Mouse (Mus musculus): ENCODE measurements around the gene Otud7b. TPM values are rescaled to one million over a fixed set of nuclear protein-coding genes. Genes with fewer than 3 reads are reported as not detected.

The Otud7b gene
- total RNA-seq, 1 experiment from 2014 or later: 48.0 TPM

DNA sequence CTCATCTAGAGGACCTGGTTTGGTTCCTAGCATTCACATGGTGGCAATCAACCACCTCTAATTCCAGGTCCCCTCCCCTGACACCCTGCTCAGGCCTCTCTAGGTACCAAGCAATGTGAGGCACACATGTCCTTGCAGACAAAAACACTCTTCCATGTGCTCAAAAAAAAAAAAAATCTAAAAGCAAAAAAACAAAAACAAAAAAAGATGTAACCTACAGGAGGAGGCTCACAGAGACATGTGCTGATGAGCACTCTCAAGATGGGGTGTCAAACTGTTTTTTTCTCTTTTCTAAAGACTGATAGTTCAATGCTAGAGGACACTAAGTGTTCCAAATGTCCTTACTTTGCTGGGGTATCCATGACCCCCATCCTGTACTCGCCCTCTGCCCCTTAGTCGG lies 22.2 kb upstream of the Otud7b start:
- no peak for ATAC-seq (ENCODE audit: extremely low read depth, insufficient number of reproducible peaks, low FRiP score, poor library complexity, severe bottlenecking)

GRCm38 (mm10) chr3:96082714-96083508 lies 21.4 kb upstream of the Otud7b start:
- no peak for ATAC-seq (ENCODE audit: extremely low read depth, insufficient number of reproducible peaks, low FRiP score, poor library complexity, severe bottlenecking)

DNA sequence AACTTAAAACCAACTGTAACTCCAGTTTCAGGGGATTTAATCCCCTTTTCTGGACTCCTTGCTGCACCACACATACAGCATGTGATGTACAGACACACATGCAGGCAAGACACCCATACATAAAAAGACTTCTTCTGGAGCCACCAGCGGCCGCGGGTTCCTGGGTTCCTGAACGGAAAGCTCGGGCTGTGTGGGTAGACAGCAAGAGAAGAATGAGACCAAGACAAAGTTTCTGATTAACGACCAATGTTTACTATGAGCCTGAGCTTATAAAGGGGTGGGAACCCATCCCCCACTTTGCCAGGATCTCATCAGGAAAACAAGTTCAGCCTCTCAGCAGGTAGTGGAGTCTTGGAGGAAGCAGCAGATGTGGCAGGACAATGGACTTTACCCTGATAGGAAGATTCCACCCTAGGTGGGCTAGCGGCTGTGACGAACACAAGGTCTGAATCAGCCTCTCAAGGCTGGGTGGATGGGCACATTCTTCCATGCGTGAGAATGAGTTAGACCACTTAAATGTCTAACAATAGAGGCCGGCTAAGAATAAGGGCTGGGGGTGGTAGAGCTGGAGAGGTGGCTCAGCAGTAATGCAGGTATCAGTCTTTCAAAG lies 20.1 kb upstream of the Otud7b start:
- ATAC-seq (ENCODE audit: extremely low read depth, insufficient number of reproducible peaks, low FRiP score, poor library complexity, severe bottlenecking): no peak

GRCm38 (mm10) chr3:96087219-96087618 lies 17.1 kb upstream of the Otud7b start:
- no peak for ATAC-seq (ENCODE audit: extremely low read depth, insufficient number of reproducible peaks, low FRiP score, poor library complexity, severe bottlenecking)

GRCm38 (mm10) chr3:96087801-96088200 lies 16.5 kb upstream of the Otud7b start:
- ATAC-seq (ENCODE audit: extremely low read depth, insufficient number of reproducible peaks, low FRiP score, poor library complexity, severe bottlenecking): no peak

GRCm38 (mm10) chr3:96089882-96090489 lies 14.3 kb upstream of the Otud7b start:
- 0 out of 2 replicates have a peak, but pooled peaks have one; percentile 39 for ATAC-seq (ENCODE audit: extremely low read depth, insufficient number of reproducible peaks, low FRiP score, poor library complexity, severe bottlenecking)

DNA sequence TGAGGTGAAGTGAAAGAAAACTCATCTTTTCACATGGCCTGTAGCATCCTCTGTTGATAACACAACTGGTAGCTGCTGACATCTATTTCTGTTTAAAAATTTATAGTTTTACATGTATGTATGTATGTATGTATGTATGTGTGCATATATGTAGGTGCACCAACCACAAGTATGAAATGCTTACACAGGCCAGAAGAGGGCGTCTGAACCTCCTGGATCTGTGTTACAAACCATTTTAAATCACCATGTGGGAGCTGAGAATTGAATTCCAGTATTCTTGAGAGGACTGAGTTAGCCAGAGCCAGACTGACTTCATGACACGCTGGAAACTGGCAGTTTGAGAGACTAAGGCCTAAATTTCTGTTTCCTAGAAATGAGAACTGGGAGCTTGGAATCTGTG lies 13.2 kb upstream of the Otud7b start:
- no peak for ATAC-seq (ENCODE audit: extremely low read depth, insufficient number of reproducible peaks, low FRiP score, poor library complexity, severe bottlenecking)

DNA sequence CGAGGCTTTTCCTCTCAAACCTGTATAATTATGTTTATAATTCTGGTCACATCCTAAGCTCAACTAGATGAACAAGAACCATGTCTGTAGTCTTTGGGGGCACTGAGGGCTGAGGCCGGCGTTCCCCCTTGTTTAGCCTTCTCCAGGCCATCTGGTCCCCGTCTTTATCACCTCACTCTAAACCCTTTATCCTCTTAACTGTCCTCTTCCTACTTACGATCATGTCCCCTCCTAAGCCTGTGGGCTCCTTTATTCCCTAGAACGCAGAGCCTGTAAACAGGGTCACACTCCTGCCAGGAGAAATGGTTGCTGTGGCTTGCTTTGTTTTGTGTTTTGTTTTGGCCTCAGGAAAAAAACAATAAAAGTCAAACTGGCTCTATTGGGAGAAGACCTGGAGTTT lies 12.4 kb upstream of the Otud7b start:
- ATAC-seq (ENCODE audit: extremely low read depth, insufficient number of reproducible peaks, low FRiP score, poor library complexity, severe bottlenecking): no peak

DNA sequence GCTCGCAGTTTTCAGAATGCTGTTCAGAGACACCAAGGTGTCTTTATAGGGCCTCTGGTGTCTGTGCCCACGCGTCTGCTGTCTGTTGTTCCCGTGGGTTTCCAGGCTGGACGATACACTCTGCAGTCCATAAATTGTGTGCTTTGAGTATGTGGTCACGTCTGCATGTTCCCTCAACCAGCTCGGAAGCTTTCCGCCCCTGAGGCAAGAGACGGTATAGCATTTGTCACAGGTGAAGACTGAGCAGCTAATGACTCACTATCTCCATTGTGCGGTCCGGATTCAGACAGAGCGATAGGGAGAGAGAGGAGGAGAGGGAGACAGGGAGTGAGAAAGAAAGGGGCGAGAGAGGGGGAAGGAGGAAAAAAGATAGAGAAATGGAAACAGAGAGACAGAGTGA lies 10.8 kb upstream of the Otud7b start:
- ATAC-seq (ENCODE audit: extremely low read depth, insufficient number of reproducible peaks, low FRiP score, poor library complexity, severe bottlenecking): no peak

DNA sequence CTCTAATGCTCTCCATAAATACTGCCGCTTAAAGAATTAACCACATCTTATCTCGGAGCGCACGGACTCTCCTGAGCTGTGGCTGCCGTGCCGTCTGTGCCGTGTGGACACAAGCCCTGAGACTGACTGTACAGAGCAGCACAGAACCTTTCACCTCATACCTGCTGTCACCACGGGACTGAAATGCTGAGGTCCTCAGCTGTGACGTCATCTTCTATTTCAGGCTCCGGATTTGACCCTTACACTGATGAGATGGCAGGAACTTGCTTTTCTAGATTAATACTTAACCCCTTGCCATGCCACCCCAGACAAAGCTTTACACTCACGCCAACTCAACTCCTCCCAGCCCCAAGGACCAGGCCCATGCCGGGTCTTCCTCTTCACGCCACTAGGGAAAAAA lies 10.1 kb upstream of the Otud7b start:
- ATAC-seq (ENCODE audit: extremely low read depth, insufficient number of reproducible peaks, low FRiP score, poor library complexity, severe bottlenecking): no peak

DNA sequence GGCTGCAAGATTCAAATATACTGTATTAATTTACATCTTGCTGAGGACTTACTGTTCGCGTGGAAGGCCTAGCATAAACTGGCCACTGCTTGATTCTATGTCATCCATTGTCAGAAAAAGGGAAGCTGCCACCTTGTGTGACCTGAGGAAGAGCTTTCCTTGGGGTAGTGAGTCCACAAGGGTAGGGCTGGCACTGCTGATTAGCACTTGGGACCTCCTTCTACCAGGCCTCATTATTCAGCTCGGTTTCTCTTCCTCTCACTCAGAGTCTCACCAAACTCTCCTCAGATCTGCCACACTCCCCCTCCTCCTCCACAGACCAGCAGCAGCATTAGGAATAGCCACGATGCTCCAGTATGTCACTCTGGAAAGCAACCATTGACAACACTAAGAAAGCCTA lies 6.2 kb upstream of the Otud7b start:
- ATAC-seq (ENCODE audit: extremely low read depth, insufficient number of reproducible peaks, low FRiP score, poor library complexity, severe bottlenecking): no peak

GRCm38 (mm10) chr3:96098616-96099267 lies 5.6 kb upstream of the Otud7b start:
- ATAC-seq (ENCODE audit: extremely low read depth, insufficient number of reproducible peaks, low FRiP score, poor library complexity, severe bottlenecking): no peak

GRCm38 (mm10) chr3:96102100-96102872 lies 2.0 kb upstream of the Otud7b start:
- peak; percentile 27; the same call in 1 of the 2 replicates for ATAC-seq (ENCODE audit: extremely low read depth, insufficient number of reproducible peaks, low FRiP score, poor library complexity, severe bottlenecking)

GRCm38 (mm10) chr3:96103901-96104260 lies 446 bp upstream of the Otud7b start:
- no peak for ATAC-seq (ENCODE audit: extremely low read depth, insufficient number of reproducible peaks, low FRiP score, poor library complexity, severe bottlenecking)

DNA sequence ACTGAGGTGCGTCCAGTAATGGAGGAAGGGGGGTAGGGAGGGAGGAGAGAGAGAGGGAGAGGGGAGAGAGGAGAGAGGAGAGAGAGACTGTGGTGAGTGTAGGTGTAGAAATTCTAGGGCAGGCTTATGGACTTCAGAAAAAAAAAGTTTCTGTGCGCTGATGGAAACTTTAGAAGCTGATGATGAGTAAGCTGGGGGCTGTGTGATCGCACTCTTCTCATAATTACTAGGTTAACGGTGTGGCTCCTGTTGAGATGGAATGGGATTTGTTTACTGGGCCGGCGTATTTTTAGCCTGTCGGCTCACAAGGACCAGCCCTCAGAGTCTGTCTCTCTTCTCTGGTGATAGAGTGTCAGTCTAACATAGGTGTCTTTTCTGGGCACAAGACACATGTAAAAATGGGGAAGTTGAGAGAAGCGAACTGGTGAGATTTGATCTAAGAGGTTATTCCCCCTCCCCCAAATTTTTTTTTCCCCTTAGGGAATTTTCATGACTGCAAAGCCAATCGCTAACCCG lies 963 bp downstream of the Otud7b start:
- peak; percentile 39 for ATAC-seq (ENCODE audit: extremely low read depth, insufficient number of reproducible peaks, low FRiP score, poor library complexity, severe bottlenecking)

- no peak for ATAC-seq (ENCODE audit: extremely low read depth, insufficient number of reproducible peaks, low FRiP score, poor library complexity, severe bottlenecking)
Measured at GRCm38 (mm10) chr3:96106151-96106550, 1.8 kb downstream of the Otud7b start.

DNA sequence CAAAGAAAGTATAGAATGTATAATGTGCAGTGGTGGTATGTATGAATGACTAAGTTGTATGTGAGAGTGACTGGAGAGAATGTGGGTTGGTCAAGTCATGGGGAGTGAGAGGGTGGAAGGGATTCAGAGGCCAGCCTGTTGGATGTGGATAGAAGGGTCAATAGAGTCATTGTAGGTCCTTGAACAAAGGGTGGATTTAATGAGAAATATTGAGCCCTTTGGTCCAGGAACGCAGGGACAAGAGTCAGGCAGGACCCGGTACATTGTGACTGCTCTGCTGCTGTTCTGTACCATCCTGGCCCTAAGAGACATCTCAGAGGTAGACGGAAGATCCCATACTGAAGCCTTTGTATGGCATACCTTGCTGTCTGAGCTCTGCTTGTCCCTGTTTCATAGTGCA lies 4.0 kb downstream of the Otud7b start:
- ATAC-seq (ENCODE audit: extremely low read depth, insufficient number of reproducible peaks, low FRiP score, poor library complexity, severe bottlenecking): no peak

DNA sequence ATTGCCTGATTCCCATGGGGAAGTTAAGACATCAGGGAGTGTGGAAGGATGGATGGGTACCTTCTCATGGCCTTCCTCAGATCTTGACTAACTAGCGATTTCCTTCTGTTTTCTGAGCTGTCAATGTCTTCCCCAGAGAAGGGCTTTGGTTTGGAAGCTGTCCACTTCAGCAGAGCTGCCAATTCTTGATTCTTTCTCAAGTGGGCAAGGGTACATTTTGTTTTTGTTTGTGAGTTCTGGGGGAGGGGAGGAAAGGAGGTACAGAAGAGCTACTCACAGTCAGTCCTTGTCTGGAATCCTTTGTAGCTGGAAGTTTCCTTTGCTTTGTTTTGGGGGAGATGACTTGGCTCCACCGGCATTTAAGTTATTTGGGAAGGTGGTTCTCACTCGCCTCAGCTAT lies 8.9 kb downstream of the Otud7b start:
- ATAC-seq (ENCODE audit: extremely low read depth, insufficient number of reproducible peaks, low FRiP score, poor library complexity, severe bottlenecking): no peak

GRCm38 (mm10) chr3:96118142-96118541 lies 13.8 kb downstream of the Otud7b start:
- ATAC-seq (ENCODE audit: extremely low read depth, insufficient number of reproducible peaks, low FRiP score, poor library complexity, severe bottlenecking): no peak
